ENCODE assay signal across 30 mouse cellular contexts in the genomic region with DNA sequence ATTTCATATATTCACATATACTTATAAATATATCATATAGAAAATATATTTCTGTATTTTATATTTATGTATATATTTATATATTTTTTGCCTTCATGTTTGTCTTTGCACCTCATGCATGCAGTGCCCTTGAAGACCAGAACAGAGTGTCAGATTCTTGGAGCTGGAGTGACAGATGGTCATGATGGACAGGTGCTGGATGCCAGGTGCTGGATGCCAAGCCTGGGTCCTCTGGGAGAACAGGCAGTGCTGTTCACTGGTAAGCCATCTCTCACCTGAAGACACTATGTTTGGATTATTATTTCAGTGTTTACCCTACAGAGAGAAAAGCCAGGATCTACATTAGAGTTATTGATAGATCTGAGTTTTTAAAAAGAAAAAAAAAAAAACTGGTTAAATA. TPM values are rescaled to one million over a fixed set of nuclear protein-coding genes. Genes with fewer than 3 reads are reported as not detected.
DNase-seq lines count a peak whose midpoint lies in the region; ATAC-seq and TF ChIP-seq lines count a peak whose summit lies in the region.
"Had no signal": no experiment of that assay in that cellular context is flagged by ENCODE, and none has a peak within 500 bp of the region (broad histone marks: within the 10 kb centered on the region; RNA-seq: fewer than 3 reads in every experiment).

No protein-coding gene starts in this region.

- H3K4me1 ChIP-seq in midbrain, postnatal 0 days (ENCODE audit: insufficient read depth, low read length) = no peaks in the 10 kb centered on the region
- no peaks in the 10 kb centered on the region for H3K4me1 ChIP-seq in midbrain, embryonic 14.5 days (ENCODE audit: control insufficient read depth, insufficient read depth, low read length)
- H3K4me1 ChIP-seq: heart, embryonic 13.5 days; hindbrain, embryonic 15.5 days; liver, embryonic 13.5 days; neural tube, embryonic 12.5 days had no signal

- H3K4me2 ChIP-seq in midbrain, postnatal 0 days (ENCODE audit: low read depth, low read length, poor library complexity, severe bottlenecking) = no peak overlapping the region
- H3K4me2 ChIP-seq in midbrain, embryonic 14.5 days (ENCODE audit: low read length) = no peak overlapping the region
- H3K4me2 ChIP-seq: heart, embryonic 13.5 days; hindbrain, embryonic 15.5 days; liver, embryonic 13.5 days; neural tube, embryonic 12.5 days had no signal

- no peak overlapping the region for H3K9ac ChIP-seq in midbrain, postnatal 0 days (replicated peaks; ENCODE audit: low read length, poor library complexity, severe bottlenecking)
- H3K9ac ChIP-seq in midbrain, embryonic 14.5 days (replicated peaks; ENCODE audit: low read length) = no peak overlapping the region
- H3K9ac ChIP-seq: heart, embryonic 13.5 days; hindbrain, embryonic 15.5 days; liver, embryonic 13.5 days; neural tube, embryonic 12.5 days had no signal

- no peaks in the 10 kb centered on the region for H3K36me3 ChIP-seq in midbrain, postnatal 0 days (ENCODE audit: insufficient read depth, low read length)
- H3K36me3 ChIP-seq in midbrain, embryonic 14.5 days (ENCODE audit: control insufficient read depth, insufficient read depth, low read length) = no peaks in the 10 kb centered on the region
- H3K36me3 ChIP-seq: G1E; heart, embryonic 13.5 days; hindbrain, embryonic 15.5 days; liver, embryonic 13.5 days; midbrain, embryonic 10.5 days; neural tube, embryonic 12.5 days had no signal

- peak; percentile 74 for DNase-seq in cerebellum, adult 11-12 months
- DNase-seq in cerebellum, adult 8-10 months = no peak
- peak; percentile 46 for DNase-seq in midbrain, postnatal 0 days (ENCODE audit: low spot score)
- DNase-seq in midbrain, embryonic 14.5 days = no peak
- peak; percentile 86 to 87 for DNase-seq in cerebellum, postnatal 14 days
- no peak for DNase-seq in thymus, postnatal 36 days
- no peak for DNase-seq in ovary, postnatal 14 days (ENCODE audit: low spot score)
- DNase-seq: adrenal gland, postnatal 10 days; heart, adult 2 months; heart, postnatal 10 days; kidney, adult 2 months; kidney, postnatal 36 days; liver, embryonic 13.5 days; lung, adult 18-20 months; lung, postnatal 10 days; right cerebral cortex, postnatal 4 days; thymus, adult 2 months; thymus, postnatal 4 days had no signal

- H3K9me3 ChIP-seq in midbrain, postnatal 0 days (ENCODE audit: low read length) = no peaks in the 10 kb centered on the region
- H3K9me3 ChIP-seq in midbrain, embryonic 14.5 days (ENCODE audit: control insufficient read depth, low read length) = no peaks in the 10 kb centered on the region
- H3K9me3 ChIP-seq: G1E; heart, embryonic 13.5 days; hindbrain, embryonic 15.5 days; liver, embryonic 13.5 days; midbrain, embryonic 10.5 days; neural tube, embryonic 12.5 days had no signal

- no peaks in the 10 kb centered on the region for H3K27me3 ChIP-seq in midbrain, postnatal 0 days (ENCODE audit: insufficient read depth, low read length)
- H3K27me3 ChIP-seq in midbrain, embryonic 14.5 days (ENCODE audit: control insufficient read depth, insufficient read depth, low read length) = no peaks in the 10 kb centered on the region
- H3K27me3 ChIP-seq: heart, embryonic 13.5 days; hindbrain, embryonic 15.5 days; liver, embryonic 13.5 days; neural tube, embryonic 12.5 days had no signal

- no peak overlapping the region for H3K4me3 ChIP-seq in midbrain, postnatal 0 days (ENCODE audit: low read depth, low read length)
- no peak overlapping the region for H3K4me3 ChIP-seq in midbrain, embryonic 14.5 days (replicated peaks; ENCODE audit: low read depth, low read length)
- H3K4me3 ChIP-seq: erythroblast, embryonic 14.5 days; heart, adult 2 months; heart, embryonic 13.5 days; hindbrain, embryonic 15.5 days; layer of hippocampus, adult 2 months; left cerebral cortex, adult 2 months; liver, embryonic 13.5 days; midbrain, embryonic 10.5 days; myocyte; neural tube, embryonic 12.5 days had no signal

- no peak overlapping the region for H3K27ac ChIP-seq in midbrain, postnatal 0 days (ENCODE audit: low read depth, low read length)
- no peak overlapping the region for H3K27ac ChIP-seq in midbrain, embryonic 14.5 days (replicated peaks; ENCODE audit: low read depth, low read length)
- H3K27ac ChIP-seq: heart, adult 2 months; heart, embryonic 13.5 days; hindbrain, embryonic 15.5 days; layer of hippocampus, adult 2 months; left cerebral cortex, adult 2 months; liver, embryonic 13.5 days; macrophage; midbrain, embryonic 10.5 days; neural tube, embryonic 12.5 days had no signal

- no peak for TF ChIP-seq CTCF in midbrain, postnatal 0 days (IDR thresholded peaks at IDR 0.05)

- no peak for ATAC-seq in midbrain, postnatal 0 days (ENCODE audit: low FRiP score)
- ATAC-seq in midbrain, embryonic 14.5 days (ENCODE audit: low FRiP score, low TSS enrichment) = no peak
- ATAC-seq: midbrain, embryonic 16.5 days had no signal

RNA-seq across cellular contexts. Expression of a gene that starts 9.8 kb away (rescaled TPM):
- 2.2 and 4.4 TPM in 2 replicates for total RNA-seq in midbrain, postnatal 0 days (2014; rRNA removed)
- 3.1 and 3.2 TPM in 2 replicates for polyA plus RNA-seq in midbrain, postnatal 0 days (2015; fragmentation: Nextera tagmentation; extraction: Ambion mirVana)
- polyA plus RNA-seq in midbrain, embryonic 14.5 days (2014; fragmentation: Nextera tagmentation; extraction: Ambion mirVana) = 11.7 and 16.2 TPM in 2 replicates
- polyA plus RNA-seq: erythroblast, embryonic 14.5 days; G1E had no signal

RNA-seq across cellular contexts. Expression of a gene that starts 44.7 kb away (rescaled TPM):
- total RNA-seq in midbrain, postnatal 0 days (2014; rRNA removed) = 15.0 and 15.9 TPM in 2 replicates
- polyA plus RNA-seq in midbrain, postnatal 0 days (2015; fragmentation: Nextera tagmentation; extraction: Ambion mirVana) = 21.4 and 22.4 TPM in 2 replicates
- polyA plus RNA-seq in midbrain, embryonic 14.5 days (2014; fragmentation: Nextera tagmentation; extraction: Ambion mirVana) = 4.8 and 7.9 TPM in 2 replicates
- total RNA-seq: G1E; hematopoietic stem cell, adult 5-6 weeks had no signal
- polyA plus RNA-seq: erythroblast, embryonic 14.5 days; G1E; macrophage; myocyte had no signal

Comparison
In these comparisons a context has a peak if more than half of its experiments do, and no peak if none do; other contexts are left out.
1. DNase-seq: peak in cerebellum, adult 11-12 months (single experiment), midbrain, postnatal 0 days (single experiment) and cerebellum, postnatal 14 days (2 of 2); none in cerebellum, adult 8-10 months (single experiment), midbrain, embryonic 14.5 days (single experiment), thymus, postnatal 36 days (0 of 2) and ovary, postnatal 14 days (single experiment).